Mouse (Mus musculus): ENCODE measurements around the gene Dtnbp1. TPM values are rescaled to one million over a fixed set of nuclear protein-coding genes. Genes with fewer than 3 reads are reported as not detected.

Gene Dtnbp1
- polyA plus RNA-seq, 1 experiment from 2014 or later, result 61.1 TPM

DNA sequence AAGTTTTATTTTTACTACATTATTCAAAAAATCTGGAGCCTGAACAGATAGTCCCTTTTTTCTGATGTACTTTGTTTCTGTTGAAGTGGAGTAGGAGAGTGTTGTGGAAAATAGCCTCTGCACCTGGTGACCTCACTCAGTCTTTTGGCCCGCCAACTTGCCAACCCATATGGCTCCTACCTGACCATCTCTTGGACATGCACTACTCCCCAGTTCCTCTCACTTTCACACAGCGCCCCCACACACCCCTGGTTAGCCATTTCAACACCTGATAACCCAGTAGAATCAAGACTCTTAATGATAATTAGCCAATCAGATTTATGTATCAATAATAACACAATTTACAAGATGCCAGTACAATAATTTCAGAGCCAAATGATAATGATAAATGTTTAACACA, 115.7 kb downstream of the Dtnbp1 start:
- H3K27ac ChIP-seq, result no peak overlapping the region
- H3K4me3 ChIP-seq (replicated peaks), result no peak overlapping the region
- no peaks in the 10 kb centered on the region for H3K27me3 ChIP-seq (replicated peaks)
- peaks cover 3% of the 10 kb centered on the region; the same call in 1 of the 2 replicates for H3K36me3 ChIP-seq
- H3K4me1 ChIP-seq, result no peaks in the 10 kb centered on the region
- H3K9ac ChIP-seq, result no peak overlapping the region
- H3K4me2 ChIP-seq, result no peak overlapping the region
- no peaks in the 10 kb centered on the region for H3K9me3 ChIP-seq
- ATAC-seq (ENCODE audit: insufficient read depth, low FRiP score, low read depth), result no peak
- 98% methylated on average over 2 of the region's 2 CpGs for WGBS

GRCm38 (mm10) chr13:44881001-44881400, 120.9 kb downstream of the Dtnbp1 start:
- H3K9ac ChIP-seq, result no peak overlapping the region
- no peak overlapping the region for H3K4me2 ChIP-seq
- no peak overlapping the region for H3K4me3 ChIP-seq (replicated peaks)
- no peak overlapping the region for H3K27ac ChIP-seq
- no peaks in the 10 kb centered on the region for H3K4me1 ChIP-seq
- WGBS, result 89% methylated on average over 4 of the region's 4 CpGs
- H3K9me3 ChIP-seq, result no peaks in the 10 kb centered on the region
- H3K27me3 ChIP-seq (replicated peaks), result no peaks in the 10 kb centered on the region
- H3K36me3 ChIP-seq, result no peaks in the 10 kb centered on the region
- ATAC-seq (ENCODE audit: insufficient read depth, low FRiP score, low read depth), result no peak

DNA sequence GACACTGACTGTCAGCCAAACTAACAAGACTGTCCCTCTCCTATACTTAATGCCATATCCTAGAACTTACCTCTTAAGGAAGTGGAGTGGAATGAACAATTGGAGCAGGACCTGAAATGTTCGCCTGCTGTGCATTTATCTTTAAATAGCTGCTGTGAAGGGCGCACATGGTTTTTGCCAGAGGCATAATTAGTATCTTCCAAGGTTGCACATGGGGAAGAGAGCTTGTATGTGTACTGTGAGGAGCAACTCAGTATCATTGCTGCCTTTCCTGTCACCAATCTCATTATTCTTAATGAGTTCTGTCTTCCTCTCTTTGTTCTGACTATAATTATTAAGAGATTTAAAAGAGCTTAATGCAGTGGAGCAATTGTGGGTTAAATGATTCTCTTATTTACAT, 125.1 kb downstream of the Dtnbp1 start:
- no peak overlapping the region for H3K27ac ChIP-seq
- H3K4me3 ChIP-seq (replicated peaks), result no peak overlapping the region
- H3K4me2 ChIP-seq, result no peak overlapping the region
- 83% methylated on average over 2 of the region's 2 CpGs for WGBS
- H3K36me3 ChIP-seq, result no peaks in the 10 kb centered on the region
- no peaks in the 10 kb centered on the region for H3K27me3 ChIP-seq (replicated peaks)
- ATAC-seq (ENCODE audit: insufficient read depth, low FRiP score, low read depth), result no peak
- H3K9ac ChIP-seq, result no peak overlapping the region
- no peaks in the 10 kb centered on the region for H3K4me1 ChIP-seq
- no peaks in the 10 kb centered on the region for H3K9me3 ChIP-seq

Other genes starting within 250 kb of the Dtnbp1 start
- 0.13 TPM in 1 of 2 replicates, not detected in the other for gene Gm9817, start 76.5 kb upstream of the Dtnbp1 start, polyA plus RNA-seq (2015; fragmentation: Nextera tagmentation; extraction: Ambion mirVana)